Mouse (Mus musculus) heart, postnatal 0 days (tissue): Measurements from ENCODE around the gene Anks1b.

Source experiments
- CTCF ChIP-seq: IDR thresholded peaks from 2 replicates; pipeline ENCODE4 v1.5.1; 2016; ENCODE audit warnings: antibody characterized with exemption, control low read depth, low read depth
- EP300 ChIP-seq: IDR thresholded peaks from 2 replicates; pipeline ENCODE4 v1.6.1; 2016; ENCODE audit warnings: antibody characterized with exemption, low read depth

GRCm38 (mm10) chr10:90512801-90513200 is 639.5 kb downstream of the Anks1b start:
- TF ChIP-seq CTCF (no peak), EP300 (no peak)
